Mouse (Mus musculus) brain, adult 10 weeks (tissue): ENCODE measurements around the gene Htr2a. TPM values are rescaled to one million over a fixed set of nuclear protein-coding genes. Genes with fewer than 3 reads are reported as not detected.

Experiments
- polyA plus RNA-seq: library from polyadenylated mRNA; stranded (reverse); fragments of 350-450 nt; fragmentation: Illumina TruSeq; extraction: RNeasy Lipid Tissue Mini Kit (QIAGEN cat#74804); gene quantifications from one replicate; pipeline ENCODE4 v1.2.3, GENCODE M21; 2015; ENCODE audit warnings: low read depth, low replicate concordance

The Htr2a gene
- 14.9 TPM for polyA plus RNA-seq

DNA sequence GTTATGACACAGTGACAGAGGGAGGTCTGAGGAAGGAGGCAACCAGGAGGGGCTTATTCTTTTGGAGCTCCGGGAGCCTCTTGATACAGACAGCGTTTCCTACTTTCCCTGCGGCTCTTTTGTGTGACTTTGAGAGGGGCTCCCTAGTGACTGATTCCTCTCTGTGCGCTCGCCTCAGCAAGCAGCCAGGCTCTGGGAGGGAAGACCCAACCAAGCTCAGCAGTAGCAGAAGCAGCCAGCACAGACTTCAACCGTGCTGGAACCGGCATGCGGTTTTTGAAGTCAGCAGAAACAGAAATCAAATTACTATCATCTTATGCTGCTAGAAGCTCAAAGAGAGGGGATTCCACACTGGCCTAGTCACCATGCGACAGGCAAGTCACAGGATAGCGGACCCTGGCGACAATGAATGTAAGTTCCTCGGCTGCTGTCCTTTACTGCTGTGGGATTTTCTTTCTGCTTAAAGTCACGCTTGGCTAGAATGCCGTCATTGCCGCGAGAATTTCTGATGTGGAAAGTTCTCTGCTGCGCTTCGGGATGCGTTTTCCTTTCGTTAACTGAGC is at the start of gene Htr2a:
TSS of gene Htr2a (plus strand) at position 22 of the 563 bp plus-strand sequence.

DNA sequence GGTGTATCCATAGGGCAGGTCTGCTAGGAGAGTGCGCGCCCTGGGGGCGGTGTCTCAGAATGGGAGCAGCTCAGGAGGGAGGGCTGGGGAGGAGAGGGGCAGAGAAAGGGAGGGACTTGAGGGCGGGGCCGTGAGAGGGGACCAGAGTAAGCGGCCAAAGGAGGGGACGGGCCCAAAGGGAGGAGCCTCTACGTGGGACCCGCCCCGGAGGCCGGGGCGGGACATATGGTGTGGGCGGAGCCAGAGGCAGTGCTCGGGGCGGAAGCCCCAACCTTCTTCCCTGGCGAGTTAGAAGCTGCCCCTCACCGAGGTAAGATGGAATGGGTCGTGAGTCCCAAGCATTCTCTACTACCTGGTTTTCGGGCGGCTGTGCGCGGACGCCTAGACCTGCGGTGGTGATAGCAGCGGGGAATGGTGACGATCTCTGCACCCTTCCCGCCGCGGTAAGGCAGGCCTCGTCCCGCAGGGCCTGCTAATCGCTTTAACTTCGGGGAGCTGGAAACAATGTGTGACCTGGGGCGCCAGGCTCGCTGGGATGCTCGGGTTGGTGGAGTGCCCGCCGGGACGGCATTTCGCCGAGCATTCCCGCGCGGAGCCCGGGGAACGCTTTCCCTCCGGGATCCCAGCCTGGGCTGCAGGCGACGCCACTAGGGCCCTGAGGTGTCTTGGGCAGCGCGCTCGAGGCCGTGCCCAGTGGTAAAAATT is 91.6 kb downstream of the Htr2a start, which contains the start of gene Esd:
TSS of gene Esd (plus strand) at position 219 of the 705 bp plus-strand sequence.

Other genes starting within 250 kb of the Htr2a start
- 189 TPM for gene Esd, start 91.5 kb downstream of the Htr2a start, polyA plus RNA-seq